Mouse (Mus musculus): ENCODE results near the gene Lif. TPM values are rescaled to one million over a fixed set of nuclear protein-coding genes. Genes with fewer than 3 reads are reported as not detected.
A peak's percentile ranks its signal among the peaks of the same experiment; 100 is the strongest.

Lif gene
- total and polyA plus RNA-seq, 2 experiments from 2014 or later, result 0.05 TPM; not detected in 1

DNA sequence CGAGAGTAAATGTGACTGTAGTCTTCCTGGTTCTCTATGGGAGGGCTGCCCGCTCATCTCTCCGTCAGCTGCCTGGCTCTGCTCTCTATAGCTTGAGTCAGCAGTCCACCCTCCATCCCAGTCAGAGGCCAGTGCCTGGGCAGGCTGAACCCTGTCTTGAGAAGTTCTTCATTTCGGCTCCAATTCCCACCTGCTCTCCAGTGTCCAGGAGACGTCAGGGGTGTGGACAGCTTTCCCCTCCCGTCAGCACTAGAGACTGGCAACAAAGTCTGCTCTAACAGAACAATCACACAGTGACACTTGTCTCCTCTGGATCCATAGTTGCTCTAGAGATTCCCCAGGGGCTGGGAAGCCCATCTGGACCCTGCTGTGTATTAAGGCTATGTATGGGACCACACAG lies 36.7 kb downstream of the Lif start:
- no peak for TF ChIP-seq CTCF (IDR thresholded peaks at IDR 0.05)
- Histone ChIP-seq H3K27ac (ENCODE audit: low read depth, low read length) (no peak overlapping the region), H3K27me3 (ENCODE audit: insufficient read depth, low read length) (no peaks in the 10 kb centered on the region), H3K4me3 (ENCODE audit: low read depth, low read length) (no peak overlapping the region), H3K9me3 (ENCODE audit: low read length) (no peaks in the 10 kb centered on the region), H3K9ac (replicated peaks; ENCODE audit: low read length, poor library complexity, severe bottlenecking) (no peak overlapping the region), H3K4me2 (ENCODE audit: low read depth, low read length, poor library complexity, severe bottlenecking) (no peak overlapping the region), H3K36me3 (ENCODE audit: insufficient read depth, low read length) (no peaks in the 10 kb centered on the region), H3K4me1 (ENCODE audit: insufficient read depth, low read length) (no peaks in the 10 kb centered on the region)
- WGBS, result 82% methylated on average over 6 of the region's 6 CpGs
- DNase-seq (ENCODE audit: low spot score) (no peak), ATAC-seq (ENCODE audit: low FRiP score) (no peak)

DNA sequence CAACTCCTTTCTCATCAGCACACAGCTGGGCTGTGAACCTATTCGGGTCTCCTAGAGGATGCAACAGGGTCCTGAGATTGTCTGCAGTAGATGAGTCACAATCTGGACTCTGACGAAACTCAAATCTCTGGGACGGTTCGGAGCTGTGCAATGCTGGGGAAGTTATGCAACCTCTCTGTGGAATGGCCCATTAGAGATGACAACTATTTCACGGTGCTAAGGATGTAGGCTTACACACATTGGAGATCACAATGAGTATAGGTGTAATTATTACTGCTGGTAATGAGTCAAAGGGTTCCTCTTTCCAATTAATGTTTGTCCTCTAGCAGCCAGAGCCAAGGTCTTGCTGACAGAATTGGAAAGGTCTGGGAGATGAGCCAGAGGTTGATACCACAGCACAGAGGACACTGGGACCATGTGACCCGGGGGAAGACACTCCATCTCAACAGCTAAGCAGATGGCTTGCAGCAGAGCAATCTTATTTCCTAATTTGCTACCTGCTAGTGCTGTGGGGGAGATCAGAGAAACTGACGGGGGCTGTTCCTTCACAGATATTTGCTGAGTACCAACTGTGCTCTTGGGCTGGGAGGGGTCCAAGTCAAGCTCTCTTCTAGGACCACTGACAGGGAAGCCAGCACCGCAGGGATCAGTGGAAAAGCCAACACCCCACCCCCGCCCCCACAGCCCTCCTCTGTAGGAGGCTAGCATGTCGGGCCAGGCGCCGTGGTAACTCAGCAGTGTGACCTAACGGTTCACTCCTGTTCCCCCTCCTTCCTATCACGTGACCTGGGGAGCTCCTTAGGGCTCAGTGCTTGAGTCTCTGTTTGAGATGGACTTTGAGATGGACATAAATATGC lies 37.4 kb downstream of the Lif start:
- DNase-seq (ENCODE audit: low spot score) (peak; percentile 68), ATAC-seq (ENCODE audit: low FRiP score) (no peak)
- Histone ChIP-seq H3K27me3 (ENCODE audit: insufficient read depth, low read length) (no peaks in the 10 kb centered on the region), H3K27ac (ENCODE audit: low read depth, low read length) (no peak overlapping the region), H3K9ac (replicated peaks; ENCODE audit: low read length, poor library complexity, severe bottlenecking) (no peak overlapping the region), H3K4me1 (ENCODE audit: insufficient read depth, low read length) (no peaks in the 10 kb centered on the region), H3K4me2 (ENCODE audit: low read depth, low read length, poor library complexity, severe bottlenecking) (no peak overlapping the region), H3K9me3 (ENCODE audit: low read length) (no peaks in the 10 kb centered on the region), H3K4me3 (ENCODE audit: low read depth, low read length) (no peak overlapping the region), H3K36me3 (ENCODE audit: insufficient read depth, low read length) (no peaks in the 10 kb centered on the region)
- no peak for TF ChIP-seq CTCF (IDR thresholded peaks at IDR 0.05)
- WGBS, result 47% methylated on average over 14 of the region's 14 CpGs

GRCm38 (mm10) chr11:4296610-4297275 lies 39.4 kb downstream of the Lif start:
- DNase-seq (ENCODE audit: low spot score), result no peak
- 77% methylated on average over 10 of the region's 10 CpGs for WGBS
- H3K4me2 ChIP-seq (ENCODE audit: low read depth, low read length, poor library complexity, severe bottlenecking), result no peak overlapping the region

GRCm38 (mm10) chr11:4297753-4298152 lies 40.4 kb downstream of the Lif start:
- H3K27ac ChIP-seq (ENCODE audit: low read depth, low read length), result no peak overlapping the region
- 77% methylated on average over 3 of the region's 3 CpGs for WGBS
- no peak overlapping the region for H3K4me2 ChIP-seq (ENCODE audit: low read depth, low read length, poor library complexity, severe bottlenecking)
- no peak overlapping the region for H3K4me3 ChIP-seq (ENCODE audit: low read depth, low read length)
- no peak overlapping the region for H3K9ac ChIP-seq (replicated peaks; ENCODE audit: low read length, poor library complexity, severe bottlenecking)
- no peaks in the 10 kb centered on the region for H3K9me3 ChIP-seq (ENCODE audit: low read length)
- TF ChIP-seq CTCF (IDR thresholded peaks at IDR 0.05), result no peak
- H3K27me3 ChIP-seq (ENCODE audit: insufficient read depth, low read length), result no peaks in the 10 kb centered on the region
- ATAC-seq (ENCODE audit: low FRiP score) (no peak), DNase-seq (ENCODE audit: low spot score) (no peak)
- no peaks in the 10 kb centered on the region for H3K36me3 ChIP-seq (ENCODE audit: insufficient read depth, low read length)
- H3K4me1 ChIP-seq (ENCODE audit: insufficient read depth, low read length), result no peaks in the 10 kb centered on the region

More at GRCm38 (mm10) chr11:4296610-4297275, 39.4 kb downstream of the Lif start:
- Histone ChIP-seq H3K4me1 (ENCODE audit: insufficient read depth, low read length) (no peaks in the 10 kb centered on the region), H3K27me3 (ENCODE audit: insufficient read depth, low read length) (no peaks in the 10 kb centered on the region), H3K9ac (replicated peaks; ENCODE audit: low read length, poor library complexity, severe bottlenecking) (no peak overlapping the region), H3K36me3 (ENCODE audit: insufficient read depth, low read length) (no peaks in the 10 kb centered on the region), H3K4me3 (ENCODE audit: low read depth, low read length) (no peak overlapping the region), H3K27ac (ENCODE audit: low read depth, low read length) (no peak overlapping the region), H3K9me3 (ENCODE audit: low read length) (no peaks in the 10 kb centered on the region)
- TF ChIP-seq CTCF (IDR thresholded peaks at IDR 0.05), result no peak
- ATAC-seq (ENCODE audit: low FRiP score), result no peak

DNA sequence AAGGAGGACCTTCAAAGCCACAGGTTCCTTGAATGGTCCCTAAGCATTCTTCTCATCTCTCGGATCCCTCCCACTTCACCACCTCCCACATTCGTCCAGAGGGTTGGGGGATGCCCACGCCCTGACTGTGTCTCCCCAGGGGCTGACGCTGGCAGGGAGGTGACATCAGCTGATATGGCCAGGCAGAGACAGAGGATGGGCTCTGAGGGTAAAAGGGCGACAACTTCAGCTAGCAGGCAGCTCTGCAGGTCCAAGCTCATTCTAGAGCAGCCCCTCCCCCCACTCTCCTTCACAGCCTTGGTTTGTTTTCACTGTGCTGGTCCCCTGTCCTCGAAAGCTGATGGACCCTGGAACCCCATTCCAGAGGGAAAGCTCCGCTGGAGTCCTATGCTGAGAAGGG lies 41.3 kb downstream of the Lif start:
- Histone ChIP-seq H3K4me1 (ENCODE audit: insufficient read depth, low read length) (no peaks in the 10 kb centered on the region), H3K9me3 (ENCODE audit: low read length) (no peaks in the 10 kb centered on the region), H3K4me3 (ENCODE audit: low read depth, low read length) (no peak overlapping the region), H3K4me2 (ENCODE audit: low read depth, low read length, poor library complexity, severe bottlenecking) (no peak overlapping the region), H3K36me3 (ENCODE audit: insufficient read depth, low read length) (no peaks in the 10 kb centered on the region), H3K27me3 (ENCODE audit: insufficient read depth, low read length) (no peaks in the 10 kb centered on the region), H3K27ac (ENCODE audit: low read depth, low read length) (no peak overlapping the region), H3K9ac (replicated peaks; ENCODE audit: low read length, poor library complexity, severe bottlenecking) (no peak overlapping the region)
- ATAC-seq (ENCODE audit: low FRiP score) (no peak), DNase-seq (ENCODE audit: low spot score) (no peak)
- TF ChIP-seq CTCF (IDR thresholded peaks at IDR 0.05), result no peak
- WGBS, result 58% methylated on average over 7 of the region's 7 CpGs

GRCm38 (mm10) chr11:4299191-4299590 lies 41.8 kb downstream of the Lif start:
- ATAC-seq (ENCODE audit: low FRiP score) (no peak), DNase-seq (ENCODE audit: low spot score) (no peak)
- WGBS, result 55% methylated on average over 12 of the region's 12 CpGs
- no peak for TF ChIP-seq CTCF (IDR thresholded peaks at IDR 0.05)
- H3K9me3 ChIP-seq (ENCODE audit: low read length), result no peaks in the 10 kb centered on the region
- H3K27me3 ChIP-seq (ENCODE audit: insufficient read depth, low read length), result no peaks in the 10 kb centered on the region
- H3K4me3 ChIP-seq (ENCODE audit: low read depth, low read length), result no peak overlapping the region
- H3K4me2 ChIP-seq (ENCODE audit: low read depth, low read length, poor library complexity, severe bottlenecking), result no peak overlapping the region
- no peak overlapping the region for H3K9ac ChIP-seq (replicated peaks; ENCODE audit: low read length, poor library complexity, severe bottlenecking)
- H3K36me3 ChIP-seq (ENCODE audit: insufficient read depth, low read length), result no peaks in the 10 kb centered on the region
- H3K4me1 ChIP-seq (ENCODE audit: insufficient read depth, low read length), result no peaks in the 10 kb centered on the region
- no peak overlapping the region for H3K27ac ChIP-seq (ENCODE audit: low read depth, low read length)
